Mouse (Mus musculus) olfactory bulb, adult 2 months (tissue): Measurements from ENCODE around the gene Aff2. TPM values are rescaled to one million over a fixed set of nuclear protein-coding genes. Genes with fewer than 3 reads are reported as not detected.

Source experiments
- H3K27ac ChIP-seq: fragments of 200-500 bp; 2 replicates; pipeline ENCODE4 v1.5.1; 2012; ENCODE audit warnings: low read depth, low read length; ENCODE audit not compliant: insufficient read depth
- H3K4me1 ChIP-seq: fragments of 200-500 bp; 2 replicates; pipeline ENCODE4 v1.6.1; 2012; ENCODE audit warnings: low read length; ENCODE audit not compliant: control insufficient read depth, insufficient read depth
- H3K4me3 ChIP-seq: fragments of 200-500 bp; 2 replicates; pipeline ENCODE4 v1.5.1; 2012; ENCODE audit warnings: mild to moderate bottlenecking, low read depth, low read length, moderate library complexity; ENCODE audit not compliant: insufficient read depth
- CTCF ChIP-seq: fragments of 200-500 bp; IDR thresholded peaks from 2 replicates; pipeline ENCODE4 v1.5.1; 2012; ENCODE audit warnings: low read depth, mild to moderate bottlenecking, low read length, moderate library complexity; ENCODE audit not compliant: insufficient read depth
- POLR2A ChIP-seq: fragments of 200-500 bp; IDR thresholded peaks from 2 replicates; pipeline ENCODE4 v1.6.1; 2012; ENCODE audit warnings: mild to moderate bottlenecking, low read depth, low read length, moderate library complexity; ENCODE audit not compliant: insufficient read depth
- whole genome bisulfite sequencing: fragments of 180-500 bp; shearing (Covaris S2); methylation state at CpG from one replicate; pipeline ENCODE4 v1.1.7; 2018; 5-methylcytosine and 5-hydroxymethylcytosine counted together
- polyA plus RNA-seq: library from polyadenylated mRNA; stranded (reverse); fragments of >200 nt; gene quantifications from 2 replicates; pipeline ENCODE4 v1.2.4, GENCODE M21; 2012; ENCODE audit warnings: low replicate concordance; ENCODE audit not compliant: missing spikeins, insufficient read depth, insufficient read length

Aff2 gene
- polyA plus RNA-seq, 1 experiment: not detected

DNA sequence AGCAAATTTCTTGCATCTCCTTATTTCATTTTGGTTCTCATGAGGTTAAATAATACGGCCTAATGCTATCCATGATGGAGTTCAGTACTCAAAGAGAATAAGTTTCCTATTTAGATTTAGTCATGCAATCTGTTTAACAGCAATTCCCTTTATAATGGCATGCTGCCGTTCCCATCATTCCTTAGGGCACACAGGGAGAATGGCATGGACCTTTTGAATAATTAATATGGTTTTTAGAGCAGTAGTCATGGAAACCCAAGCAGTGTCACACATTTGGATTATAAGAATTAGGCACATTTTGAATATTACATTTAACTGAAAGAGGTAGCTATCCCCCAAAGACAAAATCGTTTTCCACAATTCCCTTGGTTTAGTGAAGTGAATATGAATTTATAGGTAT, 78.3 kb downstream of the Aff2 start:
- Histone ChIP-seq H3K4me1 (no peaks in the 10 kb centered on the region), H3K27ac (no peak overlapping the region), H3K4me3 (no peak overlapping the region)
- WGBS: 80% methylated on average over 3 of the region's 3 CpGs
- TF ChIP-seq CTCF (no peak), POLR2A (no peak)

DNA sequence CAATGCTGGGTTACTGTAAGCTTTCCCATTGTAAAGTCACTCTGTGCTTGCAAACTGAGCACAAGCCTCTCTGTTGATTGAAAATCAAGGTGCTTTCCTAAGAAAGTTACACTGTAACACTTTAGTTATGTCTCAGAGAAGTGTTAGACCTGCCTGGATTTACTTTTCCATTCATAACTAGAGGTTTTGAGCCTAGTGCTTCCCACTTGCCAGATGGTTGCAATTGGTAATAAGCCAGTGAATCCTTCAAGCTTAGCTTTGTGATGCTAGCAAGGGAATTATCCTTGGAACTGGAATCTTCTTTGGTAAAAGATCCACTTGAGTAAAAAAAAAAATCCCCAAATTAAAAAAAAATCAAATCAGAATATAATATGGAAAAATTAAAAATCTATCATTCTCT, 81.8 kb downstream of the Aff2 start:
- Histone ChIP-seq H3K4me1 (no peaks in the 10 kb centered on the region), H3K4me3 (no peak overlapping the region), H3K27ac (no peak overlapping the region)
- no peak for TF ChIP-seq POLR2A
- no peak for TF ChIP-seq CTCF

GRCm38 (mm10) chrX:69460896-69461295, 100.8 kb downstream of the Aff2 start:
- TF ChIP-seq POLR2A (no peak), CTCF (no peak)
- Histone ChIP-seq H3K4me1 (no peaks in the 10 kb centered on the region), H3K4me3 (no peak overlapping the region), H3K27ac (no peak overlapping the region)
- 62% methylated on average over 2 of the region's 2 CpGs for WGBS

DNA sequence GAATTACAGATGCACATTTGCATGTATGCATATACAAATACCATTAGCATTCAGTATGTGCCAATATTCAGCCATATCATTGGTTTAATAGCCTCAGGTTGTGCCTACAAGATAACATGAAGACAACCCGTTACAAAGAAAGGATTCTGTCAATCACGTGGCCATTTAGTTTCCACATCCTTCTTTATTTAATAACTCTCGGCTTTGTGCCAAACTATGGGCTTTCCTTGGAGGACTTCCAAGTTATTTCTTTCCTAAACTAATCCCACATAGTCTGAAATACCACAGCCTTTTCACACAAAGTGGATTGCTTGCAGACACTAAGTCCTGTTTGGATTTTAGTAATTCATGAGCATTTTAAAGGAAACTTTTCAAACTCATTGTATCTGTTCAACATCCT, 142.0 kb downstream of the Aff2 start:
- H3K4me1 ChIP-seq: no peaks in the 10 kb centered on the region
- H3K4me3 ChIP-seq: no peak overlapping the region
- TF ChIP-seq POLR2A: no peak
- no peak for TF ChIP-seq CTCF
- 45% methylated on average over 3 of the region's 3 CpGs for WGBS
- H3K27ac ChIP-seq: no peak overlapping the region

- Histone ChIP-seq H3K4me3 (no peak overlapping the region), H3K4me1 (no peaks in the 10 kb centered on the region), H3K27ac (no peak overlapping the region)
- no peak for TF ChIP-seq CTCF
- TF ChIP-seq POLR2A: no peak
- 60% methylated on average over 6 of the region's 6 CpGs for WGBS
Measured at GRCm38 (mm10) chrX:69518040-69518575, 158.0 kb downstream of the Aff2 start.

DNA sequence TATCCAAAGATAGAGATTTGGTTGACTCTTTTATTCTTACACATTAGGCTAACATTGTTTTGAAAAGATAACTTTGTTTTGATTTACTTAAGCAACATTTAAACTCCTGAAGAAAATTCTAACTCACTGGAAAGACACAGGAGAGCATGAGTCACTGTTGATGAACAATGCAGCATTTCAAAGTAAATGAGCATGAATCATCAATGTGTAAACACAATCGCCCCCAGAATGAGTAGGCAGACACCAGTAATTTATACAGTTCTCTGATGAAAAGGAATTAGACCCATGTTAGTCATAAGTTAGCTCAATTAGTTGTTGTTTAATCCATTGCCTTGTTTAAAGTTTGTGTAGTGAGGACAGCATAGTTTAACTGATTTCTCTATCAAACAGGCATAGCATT, 180.7 kb downstream of the Aff2 start:
- TF ChIP-seq CTCF (no peak), POLR2A (no peak)
- 9% methylated on average over 1 of the region's 1 CpGs for WGBS

GRCm38 (mm10) chrX:69579903-69580459, 219.9 kb downstream of the Aff2 start:
- H3K27ac ChIP-seq: no peak overlapping the region
- WGBS: 71% methylated on average over 2 of the region's 2 CpGs
- H3K4me3 ChIP-seq: no peak overlapping the region
- no peaks in the 10 kb centered on the region for H3K4me1 ChIP-seq
- no peak for TF ChIP-seq CTCF
- no peak for TF ChIP-seq POLR2A

More for the DNA sequence above, 180.7 kb downstream of the Aff2 start:
- Histone ChIP-seq H3K4me3 (no peak overlapping the region), H3K27ac (no peak overlapping the region), H3K4me1 (no peaks in the 10 kb centered on the region)

DNA sequence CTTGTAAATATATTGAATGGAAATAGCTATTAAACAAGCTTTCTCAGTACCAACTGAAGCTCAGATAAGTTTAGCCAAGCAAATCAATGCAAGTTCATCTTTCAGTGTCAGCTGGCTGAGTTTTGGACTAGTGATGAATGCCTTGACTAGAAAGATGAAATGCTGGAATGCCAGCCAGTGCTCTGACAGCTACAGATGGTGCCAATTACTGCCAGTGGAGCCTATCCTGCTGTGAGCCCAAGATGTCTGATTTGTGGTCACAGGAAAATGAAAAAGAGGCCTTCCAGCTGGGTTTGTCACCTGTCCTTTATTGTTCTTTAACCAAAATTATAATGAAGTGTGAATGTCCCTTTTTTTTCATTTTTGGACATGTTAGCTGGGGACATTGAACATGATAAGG, 248.7 kb downstream of the Aff2 start:
- no peak overlapping the region for H3K4me3 ChIP-seq
- no peak overlapping the region for H3K27ac ChIP-seq
- TF ChIP-seq CTCF (no peak), POLR2A (no peak)
- no peaks in the 10 kb centered on the region for H3K4me1 ChIP-seq

- no peak for TF ChIP-seq POLR2A
- TF ChIP-seq CTCF: no peak
- WGBS: 56% methylated on average over 2 of the region's 2 CpGs
- H3K4me1 ChIP-seq: no peaks in the 10 kb centered on the region
- no peak overlapping the region for H3K4me3 ChIP-seq
- no peak overlapping the region for H3K27ac ChIP-seq
Measured at GRCm38 (mm10) chrX:69663038-69663437, 302.9 kb downstream of the Aff2 start.
